Mouse (Mus musculus): ENCODE measurements around the gene Aqp9. TPM values are rescaled to one million over a fixed set of nuclear protein-coding genes. Genes with fewer than 3 reads are reported as not detected.

Gene Aqp9
- polyA plus RNA-seq, 1 experiment: 17.7 TPM

DNA sequence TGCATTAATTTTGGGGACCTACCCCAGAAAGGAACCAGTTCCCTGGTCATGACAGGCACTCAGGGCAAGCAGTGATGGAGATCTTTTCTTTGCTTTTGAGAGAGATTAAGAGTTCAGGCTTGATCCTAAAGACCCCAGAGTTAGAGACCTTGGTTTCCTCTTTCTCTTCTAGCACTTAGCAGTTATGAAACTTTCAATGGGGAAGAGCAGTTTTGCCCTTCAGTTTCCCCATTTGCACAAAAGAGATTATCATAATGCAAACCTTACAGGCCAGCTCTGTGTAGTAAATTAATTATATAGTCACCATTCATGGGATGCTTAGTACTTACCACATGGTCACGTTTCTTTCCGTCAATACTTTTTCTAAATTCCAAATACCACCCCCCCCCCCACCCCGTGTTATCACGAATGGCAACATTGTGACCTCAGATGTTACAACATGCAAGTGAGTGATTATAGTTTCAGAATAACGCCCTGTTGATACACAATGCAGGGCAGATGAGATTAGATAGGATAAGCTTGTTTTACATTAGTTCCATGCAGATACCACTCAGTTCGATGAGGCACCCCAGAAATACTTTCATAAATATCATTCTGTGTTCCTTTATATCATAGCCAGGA lies 10.9 kb upstream of the Aqp9 start:
- no peak overlapping the region for H3K4me3 ChIP-seq (replicated peaks; ENCODE audit: control insufficient read depth, low read depth, low read length)
- WGBS: 23% methylated on average over 6 of the region's 6 CpGs
- H3K27ac ChIP-seq (ENCODE audit: control insufficient read depth, insufficient read depth, low read depth, low read length, poor library complexity): peak overlapping the region; percentile 55; the same call in 1 of the 2 replicates
- no peak for TF ChIP-seq CTCF (IDR thresholded peaks at IDR 0.05; ENCODE audit: control insufficient read depth, insufficient read depth, low read length)
- no peak for TF ChIP-seq POLR2A (IDR thresholded peaks at IDR 0.05; ENCODE audit: borderline replicate concordance, control insufficient read depth, low read depth, low read length)
- peaks cover 2% of the 10 kb centered on the region; the same call in 1 of the 2 replicates for H3K4me1 ChIP-seq (ENCODE audit: control insufficient read depth, insufficient read depth, low read length)

DNA sequence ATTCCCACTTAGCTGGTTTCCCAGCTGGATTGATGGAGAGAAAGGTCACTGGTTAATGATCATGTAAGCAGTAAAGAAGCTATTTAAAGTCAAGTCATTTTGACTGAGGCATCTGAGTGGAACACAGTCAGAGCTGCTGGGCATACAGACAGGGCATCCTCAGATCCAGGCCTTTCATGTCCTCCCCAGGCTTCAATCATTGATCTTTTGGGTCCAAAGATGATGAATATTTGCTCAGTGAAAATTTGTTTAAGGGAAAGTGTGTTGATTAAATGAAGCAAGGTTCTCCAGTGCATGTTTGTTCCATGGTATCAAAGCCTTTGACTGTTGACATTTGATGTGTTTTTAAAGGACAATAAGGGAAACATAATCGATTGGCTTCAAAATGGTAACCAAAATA lies 7.2 kb upstream of the Aqp9 start:
- H3K4me1 ChIP-seq (ENCODE audit: control insufficient read depth, insufficient read depth, low read length): peaks cover 2% of the 10 kb centered on the region; the same call in 1 of the 2 replicates
- 81% methylated on average over 1 of the region's 1 CpGs for WGBS
- no peak overlapping the region for H3K4me3 ChIP-seq (replicated peaks; ENCODE audit: control insufficient read depth, low read depth, low read length)
- TF ChIP-seq POLR2A (IDR thresholded peaks at IDR 0.05; ENCODE audit: borderline replicate concordance, control insufficient read depth, low read depth, low read length) (no peak), CTCF (IDR thresholded peaks at IDR 0.05; ENCODE audit: control insufficient read depth, insufficient read depth, low read length) (no peak)
- H3K27ac ChIP-seq (ENCODE audit: control insufficient read depth, insufficient read depth, low read depth, low read length, poor library complexity): no peak overlapping the region

DNA sequence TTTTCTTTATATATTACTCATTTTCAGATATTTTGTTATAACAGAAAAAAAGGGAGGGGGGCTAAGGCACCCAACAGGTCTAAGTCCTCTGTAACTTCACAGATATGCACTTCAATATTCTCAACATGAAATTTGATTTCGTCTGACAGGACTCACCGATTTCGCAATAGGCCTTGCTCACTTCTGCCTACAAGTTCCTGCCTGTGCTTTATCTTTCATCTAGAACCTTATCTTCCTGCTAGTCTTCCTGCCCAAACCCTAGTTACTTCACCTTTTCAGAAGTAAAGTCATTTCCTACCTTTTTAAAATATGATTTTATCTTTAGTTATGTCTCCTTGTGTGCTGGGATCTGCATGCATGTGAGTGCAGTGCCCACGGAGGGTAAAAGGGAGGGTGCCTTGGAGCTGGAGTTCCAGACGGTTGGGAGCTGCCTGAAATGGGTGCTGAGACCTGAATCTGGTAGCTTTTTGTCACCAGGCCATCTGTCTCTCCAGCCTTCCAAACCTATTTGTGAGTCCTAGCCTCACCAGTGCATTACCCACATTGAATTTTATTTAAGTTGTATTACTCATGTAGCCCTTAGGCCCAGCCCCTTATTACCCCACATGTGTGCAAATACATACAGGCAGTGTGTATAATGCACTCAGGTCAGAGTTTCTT lies 6.0 kb upstream of the Aqp9 start:
- TF ChIP-seq CTCF (IDR thresholded peaks at IDR 0.05; ENCODE audit: control insufficient read depth, insufficient read depth, low read length): no peak
- no peak for TF ChIP-seq POLR2A (IDR thresholded peaks at IDR 0.05; ENCODE audit: borderline replicate concordance, control insufficient read depth, low read depth, low read length)
- Histone ChIP-seq H3K27ac (ENCODE audit: control insufficient read depth, insufficient read depth, low read depth, low read length, poor library complexity) (no peak overlapping the region), H3K4me1 (ENCODE audit: control insufficient read depth, insufficient read depth, low read length) (peaks cover 2% of the 10 kb centered on the region; the same call in 1 of the 2 replicates), H3K4me3 (replicated peaks; ENCODE audit: control insufficient read depth, low read depth, low read length) (no peak overlapping the region)
- 17% methylated on average over 5 of the region's 5 CpGs for WGBS

DNA sequence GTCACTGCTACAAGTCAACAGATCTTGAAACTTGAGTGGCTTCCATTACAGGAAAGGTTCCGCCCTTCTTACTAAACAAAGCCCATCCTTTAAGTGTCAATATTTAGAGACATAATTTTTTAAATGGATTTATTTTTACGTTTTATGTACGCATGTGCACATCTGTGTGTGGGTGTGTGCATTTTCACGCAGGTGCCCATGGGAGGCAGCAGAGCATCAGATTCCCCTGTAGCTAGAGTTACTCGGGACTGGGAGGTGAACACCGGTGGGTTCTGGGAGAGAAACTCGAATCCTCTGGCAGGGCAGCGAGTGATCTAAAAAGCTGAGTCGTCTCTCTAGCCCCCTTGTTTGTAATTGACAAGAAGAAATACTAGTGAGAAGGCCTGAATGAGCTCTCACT lies 5.1 kb upstream of the Aqp9 start:
- no peak overlapping the region for H3K27ac ChIP-seq (ENCODE audit: control insufficient read depth, insufficient read depth, low read depth, low read length, poor library complexity)
- H3K4me1 ChIP-seq (ENCODE audit: control insufficient read depth, insufficient read depth, low read length): no peaks in the 10 kb centered on the region; the same call in 1 of the 2 replicates
- 70% methylated on average over 9 of the region's 9 CpGs for WGBS
- no peak overlapping the region for H3K4me3 ChIP-seq (replicated peaks; ENCODE audit: control insufficient read depth, low read depth, low read length)
- no peak for TF ChIP-seq POLR2A (IDR thresholded peaks at IDR 0.05; ENCODE audit: borderline replicate concordance, control insufficient read depth, low read depth, low read length)
- TF ChIP-seq CTCF (IDR thresholded peaks at IDR 0.05; ENCODE audit: control insufficient read depth, insufficient read depth, low read length): peak; percentile 18; the same call in 1 of the 2 replicates

DNA sequence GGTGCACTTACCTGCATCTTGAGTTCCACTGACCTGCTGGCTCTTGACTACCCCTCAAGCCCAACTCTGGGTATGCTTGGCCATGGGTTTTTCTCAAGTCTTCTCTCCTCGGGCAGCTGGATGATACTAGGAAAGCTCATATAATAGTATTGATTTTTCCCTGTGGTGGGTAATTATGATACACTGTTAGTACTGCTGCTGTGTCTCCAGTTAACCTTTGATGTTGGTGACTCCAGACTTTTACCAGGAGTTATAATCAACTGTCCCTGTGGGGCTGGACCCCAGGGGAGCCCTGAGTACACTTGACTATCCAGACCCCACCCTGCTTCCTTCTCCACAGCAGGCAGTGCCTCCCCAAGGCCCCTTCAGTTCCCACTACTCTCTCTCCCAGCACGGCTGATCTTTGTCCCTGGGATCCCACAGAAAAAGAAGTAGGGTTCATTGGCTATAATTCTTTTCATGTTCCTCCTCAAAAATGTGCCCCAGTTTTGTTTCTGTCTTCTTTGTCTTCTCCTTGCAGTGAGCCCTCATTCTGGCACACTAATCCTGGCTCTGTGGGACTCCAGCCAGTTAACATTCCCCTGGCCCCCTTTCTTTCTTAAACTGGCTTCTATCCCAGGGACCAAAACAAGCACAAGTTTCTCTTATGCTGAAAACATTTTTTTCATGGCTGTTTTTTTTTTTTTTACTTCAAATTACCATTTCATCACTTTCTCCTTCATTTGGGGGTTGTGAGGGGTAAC lies 838 bp downstream of the Aqp9 start:
- Histone ChIP-seq H3K4me1 (ENCODE audit: control insufficient read depth, insufficient read depth, low read length) (peaks cover 9% of the 10 kb centered on the region), H3K27ac (ENCODE audit: control insufficient read depth, insufficient read depth, low read depth, low read length, poor library complexity) (peak overlapping the region; percentile 44; the same call in 1 of the 2 replicates), H3K4me3 (replicated peaks; ENCODE audit: control insufficient read depth, low read depth, low read length) (no peak overlapping the region)
- TF ChIP-seq CTCF (IDR thresholded peaks at IDR 0.05; ENCODE audit: control insufficient read depth, insufficient read depth, low read length) (no peak), POLR2A (IDR thresholded peaks at IDR 0.05; ENCODE audit: borderline replicate concordance, control insufficient read depth, low read depth, low read length) (no peak)
- 35% methylated on average over 2 of the region's 2 CpGs for WGBS

DNA sequence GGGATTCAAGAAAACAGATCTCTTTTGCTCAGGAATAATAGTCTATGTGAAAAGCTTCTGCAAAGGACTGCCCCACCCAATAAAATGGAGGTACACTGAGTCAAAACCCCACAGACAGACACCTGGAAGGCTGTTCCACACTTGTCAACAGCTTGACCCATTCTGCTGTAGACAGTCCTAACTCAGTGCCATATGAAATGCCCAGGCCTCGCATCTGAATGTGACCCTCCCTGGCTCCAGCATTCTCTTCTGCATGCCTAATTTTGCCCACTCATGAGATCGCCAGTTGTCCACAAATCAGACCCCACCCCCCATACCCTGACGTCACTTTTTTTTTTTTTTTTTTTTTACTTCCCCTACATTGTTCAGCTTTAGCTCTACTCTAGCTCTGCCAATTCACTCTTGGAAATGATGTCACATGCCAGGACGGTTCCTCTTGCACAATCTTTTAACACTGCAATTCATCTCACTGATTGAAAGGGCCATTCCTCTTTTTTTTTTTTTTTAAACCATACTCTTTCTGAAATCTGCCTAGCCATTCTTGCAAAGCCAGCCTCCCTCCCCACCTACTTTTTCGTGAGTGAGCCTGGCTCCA lies 1.5 kb downstream of the Aqp9 start:
- 11% methylated on average over 5 of the region's 5 CpGs for WGBS
- Histone ChIP-seq H3K4me3 (replicated peaks; ENCODE audit: control insufficient read depth, low read depth, low read length) (no peak overlapping the region), H3K27ac (ENCODE audit: control insufficient read depth, insufficient read depth, low read depth, low read length, poor library complexity) (peak overlapping the region; percentile 44; the same call in 1 of the 2 replicates), H3K4me1 (ENCODE audit: control insufficient read depth, insufficient read depth, low read length) (peaks cover 9% of the 10 kb centered on the region)
- TF ChIP-seq CTCF (IDR thresholded peaks at IDR 0.05; ENCODE audit: control insufficient read depth, insufficient read depth, low read length) (no peak), POLR2A (IDR thresholded peaks at IDR 0.05; ENCODE audit: borderline replicate concordance, control insufficient read depth, low read depth, low read length) (no peak)

DNA sequence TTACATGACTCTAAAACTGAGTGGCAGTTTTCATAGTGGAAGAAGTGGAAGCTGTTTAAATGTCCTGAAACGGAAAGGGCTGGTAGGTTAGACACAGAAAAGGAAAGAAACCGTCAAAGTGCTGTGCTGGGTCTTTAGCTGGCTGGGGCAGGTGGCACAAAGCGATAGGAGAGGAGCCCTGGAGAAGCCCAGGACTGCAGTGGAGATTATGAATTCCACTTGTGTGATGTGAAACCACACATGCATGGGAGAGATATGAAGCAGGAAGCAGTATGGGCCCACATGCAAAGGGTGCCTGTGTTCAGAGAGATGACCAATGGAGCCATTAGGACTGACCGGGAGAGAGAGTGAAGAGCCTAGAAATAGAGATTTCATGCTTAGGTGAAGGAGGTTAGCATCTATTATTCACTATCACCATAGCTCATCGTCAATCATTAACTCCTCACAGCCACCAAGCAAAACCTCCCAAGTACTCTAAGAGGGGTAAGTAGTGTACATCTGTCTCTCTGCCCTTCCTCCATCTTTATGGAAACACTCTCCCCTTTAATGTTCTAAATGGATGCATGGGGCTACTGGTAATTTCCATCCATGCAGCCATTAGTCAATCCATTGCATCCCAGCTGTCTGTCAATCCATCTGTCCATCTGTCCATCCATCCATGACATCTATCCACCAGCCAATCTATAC lies 2.3 kb downstream of the Aqp9 start:
- Histone ChIP-seq H3K4me3 (replicated peaks; ENCODE audit: control insufficient read depth, low read depth, low read length) (no peak overlapping the region), H3K4me1 (ENCODE audit: control insufficient read depth, insufficient read depth, low read length) (peaks cover 9% of the 10 kb centered on the region), H3K27ac (ENCODE audit: control insufficient read depth, insufficient read depth, low read depth, low read length, poor library complexity) (peak overlapping the region; percentile 74; the same call in 1 of the 2 replicates)
- TF ChIP-seq CTCF (IDR thresholded peaks at IDR 0.05; ENCODE audit: control insufficient read depth, insufficient read depth, low read length): no peak
- no peak for TF ChIP-seq POLR2A (IDR thresholded peaks at IDR 0.05; ENCODE audit: borderline replicate concordance, control insufficient read depth, low read depth, low read length)
- 31% methylated on average over 5 of the region's 5 CpGs for WGBS

Measured in bone marrow, adult 2 months (tissue).